Mouse (Mus musculus): ENCODE data around the gene Smim24. TPM values are rescaled to one million over a fixed set of nuclear protein-coding genes. Genes with fewer than 3 reads are reported as not detected.

Gene Smim24
- total and polyA plus RNA-seq, 2 experiments from 2014 or later = 1.4 to 3.7 TPM

DNA sequence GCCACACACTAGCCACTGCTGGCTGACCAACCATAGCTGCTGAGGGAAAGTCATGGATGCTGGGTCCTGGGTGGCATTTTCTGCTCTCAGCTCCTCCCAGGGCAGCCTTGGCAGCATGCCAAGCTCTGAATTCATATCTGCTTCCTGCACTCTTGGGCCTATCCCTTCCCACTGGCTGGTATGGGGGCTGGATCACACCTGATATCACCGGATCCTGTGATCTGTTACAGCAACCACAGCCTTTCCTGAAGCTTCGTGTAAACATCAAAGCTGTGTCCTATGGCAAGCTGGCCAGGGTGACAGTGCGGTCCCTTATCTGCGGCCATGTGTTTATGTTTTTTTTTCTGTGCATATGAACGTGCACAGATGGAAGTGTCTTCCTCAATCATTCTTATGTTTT is 10.8 kb upstream of the Smim24 start:
- WGBS = 86% methylated on average over 5 of the region's 5 CpGs
- H3K4me1 ChIP-seq (ENCODE audit: insufficient read depth, low read length) = peaks cover 15% of the 10 kb centered on the region
- H3K27me3 ChIP-seq (ENCODE audit: insufficient read depth, low read length) = no peaks in the 10 kb centered on the region
- ATAC-seq = no peak
- H3K4me3 ChIP-seq (ENCODE audit: low read length) = no peak overlapping the region
- no peak overlapping the region for H3K9ac ChIP-seq (replicated peaks; ENCODE audit: low read length)
- H3K9me3 ChIP-seq (ENCODE audit: low read length) = no peaks in the 10 kb centered on the region
- peaks cover 14% of the 10 kb centered on the region for H3K36me3 ChIP-seq (ENCODE audit: insufficient read depth, low read length)
- no peak for TF ChIP-seq CTCF (IDR thresholded peaks at IDR 0.05; ENCODE audit: low read depth)
- H3K4me2 ChIP-seq (ENCODE audit: low read depth, low read length) = no peak overlapping the region
- H3K27ac ChIP-seq = no peak overlapping the region
- no peak for DNase-seq (ENCODE audit: low spot score)

DNA sequence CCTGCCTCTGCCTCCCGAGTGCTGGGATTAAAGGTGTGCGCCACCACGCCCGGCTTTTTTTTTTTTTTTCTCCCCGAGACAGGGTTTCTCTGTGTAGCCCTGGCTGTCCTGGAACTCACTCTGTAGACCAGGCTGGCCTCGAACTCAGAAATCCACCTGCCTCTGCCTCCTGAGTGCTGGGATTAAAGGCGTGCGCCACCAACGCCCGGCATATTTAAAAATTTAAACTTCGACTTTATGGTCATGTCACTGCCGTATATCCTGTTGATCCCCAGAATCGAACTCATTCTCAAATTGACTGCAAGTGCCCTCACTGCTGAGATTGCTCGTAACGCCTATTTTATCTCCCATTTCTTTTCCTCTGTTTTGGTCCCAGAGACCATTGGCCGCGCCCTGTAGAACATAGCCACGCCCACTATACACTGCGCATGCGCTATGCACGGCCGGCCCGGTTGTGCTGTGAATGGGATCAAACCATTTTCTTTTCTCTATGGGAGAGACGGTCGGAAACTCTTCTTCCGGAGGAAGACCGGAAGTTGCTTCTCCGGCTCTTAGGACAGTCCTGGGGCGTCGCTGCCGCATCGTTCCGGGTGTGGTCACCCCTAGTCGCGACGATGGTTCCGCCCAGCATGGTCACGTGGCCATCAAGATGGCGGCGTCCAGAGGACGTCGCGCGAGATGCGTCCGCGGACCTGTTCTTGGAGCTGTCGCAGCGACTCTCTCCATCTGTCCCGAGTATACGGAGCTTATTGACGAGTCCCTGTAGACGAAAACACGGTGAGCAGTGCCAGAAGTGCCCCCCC is 8.8 kb upstream of the Smim24 start, which contains the start of the genes Dohh and Gm48551:
Gene Dohh (plus strand): TSS at position 627 of the 803 bp plus-strand sequence.
Gene Gm48551 (plus strand): TSS at position 665 of the 803 bp plus-strand sequence.
- Histone ChIP-seq H3K36me3 (ENCODE audit: insufficient read depth, low read length) (peaks cover 33% of the 10 kb centered on the region), H3K4me1 (ENCODE audit: insufficient read depth, low read length) (peaks cover 10% of the 10 kb centered on the region; the same call in 1 of the 2 replicates), H3K4me2 (ENCODE audit: low read depth, low read length) (peak within 1 kb of the TSS; percentile 97), H3K27ac (peak within 1 kb of the TSS; percentile 94), H3K27me3 (ENCODE audit: insufficient read depth, low read length) (no peaks in the 10 kb centered on the region), H3K4me3 (ENCODE audit: low read length) (peak within 1 kb of the TSS; percentile 93), H3K9me3 (ENCODE audit: low read length) (no peaks in the 10 kb centered on the region), H3K9ac (replicated peaks; ENCODE audit: low read length) (peak within 1 kb of the TSS; percentile 87)
- no peak for TF ChIP-seq CTCF (IDR thresholded peaks at IDR 0.05; ENCODE audit: low read depth)
- WGBS = 4% methylated on average over 50 of the region's 54 CpGs
- DNase-seq (ENCODE audit: low spot score) = peak; percentile 100
- peak; percentile 96 for ATAC-seq

DNA sequence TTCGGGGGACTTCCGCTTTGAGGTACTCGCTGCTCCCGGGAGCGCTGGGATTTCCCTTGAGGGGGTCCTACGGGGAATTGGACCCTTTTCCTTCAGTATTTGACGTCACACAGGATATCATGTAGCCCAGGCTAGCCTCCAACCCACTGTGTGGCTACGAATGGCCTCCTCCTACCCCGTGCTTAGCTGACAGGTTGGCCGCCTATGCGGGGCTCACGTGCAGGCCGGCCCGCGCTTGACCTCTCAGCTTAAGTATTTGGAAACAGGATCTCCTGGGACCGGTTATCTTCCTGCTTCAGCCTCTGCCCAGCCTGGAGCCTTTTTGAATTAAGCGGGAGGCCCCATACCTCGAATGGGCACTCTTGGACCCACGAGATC is 8.3 kb upstream of the Smim24 start:
- Histone ChIP-seq H3K4me2 (ENCODE audit: low read depth, low read length) (peak overlapping the region; percentile 97), H3K36me3 (ENCODE audit: insufficient read depth, low read length) (peaks cover 33% of the 10 kb centered on the region), H3K9ac (replicated peaks; ENCODE audit: low read length) (peak overlapping the region; percentile 87), H3K4me1 (ENCODE audit: insufficient read depth, low read length) (peaks cover 10% of the 10 kb centered on the region; the same call in 1 of the 2 replicates), H3K9me3 (ENCODE audit: low read length) (no peaks in the 10 kb centered on the region), H3K27me3 (ENCODE audit: insufficient read depth, low read length) (no peaks in the 10 kb centered on the region), H3K4me3 (ENCODE audit: low read length) (peak overlapping the region; percentile 93), H3K27ac (peak overlapping the region; percentile 94)
- ATAC-seq (peak; percentile 54), DNase-seq (ENCODE audit: low spot score) (no peak)
- 1% methylated on average over 19 of the region's 19 CpGs for WGBS
- no peak for TF ChIP-seq CTCF (IDR thresholded peaks at IDR 0.05; ENCODE audit: low read depth)

DNA sequence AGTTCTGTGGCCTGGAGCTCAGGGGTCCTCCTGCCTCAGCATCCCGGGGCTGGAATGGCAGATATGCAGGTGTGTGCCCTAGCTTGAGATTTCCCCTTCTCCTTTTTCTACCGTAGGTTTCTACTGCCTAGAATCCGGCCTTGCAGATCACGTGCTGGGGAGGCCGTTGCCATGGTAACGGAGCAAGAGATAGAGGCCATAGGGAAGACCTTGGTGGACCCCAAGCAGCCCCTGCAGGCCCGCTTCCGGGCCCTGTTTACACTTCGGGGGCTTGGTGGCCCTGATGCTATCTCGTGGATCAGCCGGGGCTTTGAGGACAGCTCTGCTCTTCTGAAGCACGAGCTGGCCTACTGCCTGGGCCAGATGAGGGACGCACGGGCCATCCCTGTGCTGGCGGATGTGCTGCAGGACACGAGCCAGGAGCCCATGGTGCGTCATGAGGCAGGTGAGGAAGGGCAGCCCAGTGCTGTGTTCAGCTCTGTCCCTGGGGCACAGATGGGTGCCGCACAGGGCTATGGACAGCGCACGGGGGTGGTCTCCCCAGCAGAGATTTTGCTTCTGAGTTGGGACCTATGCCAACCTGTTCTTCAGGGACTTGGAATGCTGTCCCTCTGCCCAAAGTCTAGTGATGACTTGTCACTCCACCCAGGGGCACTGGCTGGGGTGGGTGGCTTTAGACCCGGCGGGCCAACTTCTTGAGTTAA is 7.1 kb upstream of the Smim24 start:
- no peak for DNase-seq (ENCODE audit: low spot score)
- TF ChIP-seq CTCF (IDR thresholded peaks at IDR 0.05; ENCODE audit: low read depth) = no peak
- Histone ChIP-seq H3K9ac (replicated peaks; ENCODE audit: low read length) (peak overlapping the region; percentile 87), H3K9me3 (ENCODE audit: low read length) (no peaks in the 10 kb centered on the region), H3K27ac (peak overlapping the region; percentile 94; the same call in 1 of the 2 replicates), H3K4me2 (ENCODE audit: low read depth, low read length) (peak overlapping the region; percentile 97), H3K4me3 (ENCODE audit: low read length) (no peak overlapping the region), H3K36me3 (ENCODE audit: insufficient read depth, low read length) (peaks cover 33% of the 10 kb centered on the region), H3K4me1 (ENCODE audit: insufficient read depth, low read length) (peaks cover 10% of the 10 kb centered on the region; the same call in 1 of the 2 replicates), H3K27me3 (ENCODE audit: insufficient read depth, low read length) (no peaks in the 10 kb centered on the region)
- 79% methylated on average over 22 of the region's 22 CpGs for WGBS
- ATAC-seq = no peak

DNA sequence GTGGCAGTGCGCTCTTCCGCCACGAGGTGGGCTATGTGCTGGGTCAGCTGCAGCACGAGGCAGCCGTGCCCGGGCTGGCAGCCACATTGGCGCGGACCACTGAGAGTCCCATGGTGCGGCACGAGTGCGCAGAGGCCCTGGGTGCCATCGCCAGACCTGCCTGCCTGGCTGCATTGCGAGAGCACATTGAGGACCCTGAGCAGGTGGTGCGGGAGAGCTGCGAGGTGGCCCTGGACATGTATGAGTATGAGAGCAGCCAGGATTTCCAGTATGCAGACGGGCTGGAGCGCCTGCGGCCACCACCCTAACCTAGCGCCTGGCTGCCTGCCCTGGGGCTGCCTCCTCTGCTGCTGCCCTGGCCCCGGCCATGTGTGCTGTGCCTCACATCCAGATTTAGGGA is 5.1 kb upstream of the Smim24 start:
- WGBS = 94% methylated on average over 20 of the region's 20 CpGs

DNA sequence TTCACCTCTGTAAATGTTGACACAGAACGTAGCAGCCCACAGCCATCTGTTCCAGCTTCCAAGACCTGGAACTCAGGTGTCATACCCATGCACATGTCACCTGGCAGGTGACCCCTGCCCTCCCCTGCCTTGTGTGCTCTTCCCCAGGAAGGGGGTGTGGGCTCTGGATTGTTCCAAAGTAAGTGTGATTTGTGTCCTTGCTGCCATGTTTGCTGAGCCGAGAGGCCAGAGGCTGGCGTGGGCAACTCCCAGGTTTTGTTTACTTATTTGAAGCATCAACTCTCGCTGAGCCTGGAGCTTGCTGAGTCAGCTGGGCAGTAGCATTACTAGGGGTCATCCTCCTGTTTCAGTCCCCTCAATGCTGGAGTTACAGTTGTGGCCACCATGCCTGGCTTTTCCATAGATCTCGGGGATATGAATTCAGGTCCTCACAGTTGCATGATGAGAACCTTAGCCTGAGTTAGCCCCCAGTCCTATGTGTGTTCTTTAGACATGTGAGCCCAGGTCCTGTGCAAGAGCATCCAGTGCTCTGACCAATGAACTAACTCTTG is 4.3 kb upstream of the Smim24 start, which contains the start of gene Gm48552:
Gene Gm48552 (plus strand): TSS at position 501 of the 551 bp plus-strand sequence.
- H3K4me1 ChIP-seq (ENCODE audit: insufficient read depth, low read length) = peaks cover 14% of the 10 kb centered on the region; the same call in 1 of the 2 replicates
- peaks cover 33% of the 10 kb centered on the region for H3K36me3 ChIP-seq (ENCODE audit: insufficient read depth, low read length)
- no peak within 1 kb of the TSS for H3K4me3 ChIP-seq (ENCODE audit: low read length)
- no peak within 1 kb of the TSS for H3K9ac ChIP-seq (replicated peaks; ENCODE audit: low read length)
- H3K27ac ChIP-seq = peak within 1 kb of the TSS; percentile 43; the same call in 1 of the 2 replicates
- ATAC-seq (no peak), DNase-seq (ENCODE audit: low spot score) (no peak)
- no peak within 1 kb of the TSS for H3K4me2 ChIP-seq (ENCODE audit: low read depth, low read length)
- no peaks in the 10 kb centered on the region for H3K27me3 ChIP-seq (ENCODE audit: insufficient read depth, low read length)
- TF ChIP-seq CTCF (IDR thresholded peaks at IDR 0.05; ENCODE audit: low read depth) = no peak
- 83% methylated on average over 5 of the region's 5 CpGs for WGBS
- no peaks in the 10 kb centered on the region for H3K9me3 ChIP-seq (ENCODE audit: low read length)

More for the DNA sequence above, 5.1 kb upstream of the Smim24 start:
- Histone ChIP-seq H3K9me3 (ENCODE audit: low read length) (no peaks in the 10 kb centered on the region), H3K27me3 (ENCODE audit: insufficient read depth, low read length) (no peaks in the 10 kb centered on the region), H3K27ac (no peak overlapping the region), H3K4me1 (ENCODE audit: insufficient read depth, low read length) (peaks cover 10% of the 10 kb centered on the region; the same call in 1 of the 2 replicates), H3K9ac (replicated peaks; ENCODE audit: low read length) (no peak overlapping the region), H3K36me3 (ENCODE audit: insufficient read depth, low read length) (peaks cover 33% of the 10 kb centered on the region), H3K4me2 (ENCODE audit: low read depth, low read length) (no peak overlapping the region), H3K4me3 (ENCODE audit: low read length) (no peak overlapping the region)
- no peak for TF ChIP-seq CTCF (IDR thresholded peaks at IDR 0.05; ENCODE audit: low read depth)
- no peak for ATAC-seq
- no peak for DNase-seq (ENCODE audit: low spot score)

All from hindbrain, postnatal 0 days (tissue).